Mouse (Mus musculus): ENCODE measurements at regions not wholly inside any gene's neighbourhood (a gene's known extent, or its start where the extent isn't known, plus 50 kb on each side); places are given as distances from the start of the nearest gene placed in this dataset.

- TF ChIP-seq HCFC1 (IDR thresholded peaks at IDR 0.05; ENCODE audit: borderline replicate concordance, insufficient read depth, low read length), result no peak
- no peak for TF ChIP-seq ZC3H11A (IDR thresholded peaks at IDR 0.05; ENCODE audit: borderline replicate concordance, low read depth, low read length)
Measured at GRCm38 (mm10) chr3:146348921-146349320, 55.5 kb upstream of the Ssx2ip start.
